Mouse (Mus musculus): ENCODE results near the gene Itga1.

DNA sequence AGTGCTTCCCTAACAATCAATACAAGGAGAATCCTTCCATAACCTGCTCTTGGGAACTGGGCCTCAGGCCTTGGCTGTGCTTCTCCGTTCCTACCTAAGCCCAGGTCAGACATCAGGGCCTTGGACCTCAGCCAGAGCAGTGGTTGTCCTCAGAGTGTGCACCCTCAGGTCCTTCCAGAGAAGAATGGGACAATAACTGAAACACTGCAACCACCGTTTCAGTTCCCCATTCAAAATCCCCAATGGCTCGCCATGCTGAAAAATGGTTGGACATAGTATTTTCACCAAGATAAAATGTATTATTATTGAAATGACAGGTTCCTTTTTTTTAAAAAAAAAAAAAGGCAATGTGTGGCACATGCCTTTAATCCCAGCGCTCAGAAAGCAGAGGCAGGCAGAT is 81.0 kb downstream of the Itga1 start:
- TF ChIP-seq CTCF (IDR thresholded peaks at IDR 0.05; ENCODE audit: extremely low read depth, insufficient read depth, insufficient read length, insufficient replicate concordance) = no peak
- no peak for TF ChIP-seq POLR2A (IDR thresholded peaks at IDR 0.05; ENCODE audit: low read depth, low read length)

All from spleen, adult 2 months (tissue).